Mouse (Mus musculus) heart, adult 2 months (tissue): ENCODE results near the gene Spata13.

Source experiments
- CTCF ChIP-seq: fragments of 200-600 bp; IDR thresholded peaks from 2 replicates; pipeline ENCODE4 v1.8.1; 2022; ENCODE audit warnings: antibody characterized with exemption, mild to moderate bottlenecking, moderate library complexity
- EP300 ChIP-seq: fragments of 200-500 bp; IDR thresholded peaks from 2 replicates; pipeline ENCODE4 v1.6.1; 2011; ENCODE audit warnings: low read depth, low read length, control low read depth; ENCODE audit not compliant: insufficient read depth
- POLR2A ChIP-seq: fragments of 200-500 bp; IDR thresholded peaks from 2 replicates; pipeline ENCODE4 v1.6.1; 2011; ENCODE audit warnings: mild to moderate bottlenecking, low read depth, low read length, control low read depth; ENCODE audit not compliant: insufficient read depth

DNA sequence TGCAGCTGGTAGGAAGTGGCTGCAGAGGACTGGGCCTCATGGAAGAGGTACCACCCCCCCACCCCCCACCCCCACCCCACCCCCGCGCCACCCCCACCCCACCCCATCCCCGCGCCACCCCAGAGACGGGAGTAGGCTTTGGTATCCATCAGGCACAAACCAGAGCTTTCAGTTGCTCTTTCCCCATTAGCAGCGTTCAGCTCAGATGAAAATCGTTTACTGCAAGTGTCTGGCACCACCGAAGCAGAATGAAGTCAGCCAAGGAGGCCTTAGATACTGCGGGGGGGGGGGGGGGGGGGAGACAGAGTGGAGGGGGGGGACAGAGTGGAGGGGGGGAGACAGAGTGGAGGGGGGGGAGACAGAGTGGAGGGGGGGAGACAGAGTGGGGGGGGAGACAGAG, 105.4 kb downstream of the Spata13 start:
- TF ChIP-seq POLR2A = no peak
- TF ChIP-seq EP300 = no peak
- no peak for TF ChIP-seq CTCF
